Mouse (Mus musculus): ENCODE measurements around the gene Ifnlr1. TPM values are rescaled to one million over a fixed set of nuclear protein-coding genes. Genes with fewer than 3 reads are reported as not detected.

Ifnlr1 gene
- polyA plus RNA-seq, 1 experiment: not detected

DNA sequence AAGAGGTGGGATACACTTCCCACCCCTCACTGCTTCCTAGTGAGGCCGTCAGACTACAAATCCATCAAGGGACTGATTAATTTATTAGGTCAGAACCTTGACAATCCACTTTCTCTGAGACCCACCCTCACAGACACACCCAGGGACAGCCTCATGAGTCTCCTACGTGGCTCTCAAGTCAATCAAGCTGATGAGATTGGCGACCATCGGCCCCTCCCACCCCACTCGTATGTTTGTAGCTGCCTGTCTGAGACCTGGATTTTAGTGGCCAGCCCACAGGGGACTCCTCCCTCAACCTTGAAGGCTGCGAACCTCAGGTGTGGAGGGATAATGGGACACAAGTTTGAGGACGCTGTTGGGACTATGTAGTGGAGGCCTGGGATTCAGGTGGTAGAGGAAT lies 53.1 kb downstream of the Ifnlr1 start:
- Histone ChIP-seq H3K79me2 (ENCODE audit: control insufficient read depth, insufficient read depth) (no peaks in the 10 kb centered on the region), H3K4me2 (ENCODE audit: low read depth) (no peak overlapping the region), H3K36me3 (ENCODE audit: control insufficient read depth, insufficient read depth) (no peaks in the 10 kb centered on the region), H3K4me3 (no peak overlapping the region), H3K27me3 (ENCODE audit: control insufficient read depth, insufficient read depth, insufficient read length) (no peaks in the 10 kb centered on the region), H3ac (ENCODE audit: control insufficient read depth, insufficient read length) (no peak overlapping the region)
- TF ChIP-seq POLR2A (IDR thresholded peaks at IDR 0.05; ENCODE audit: insufficient read length, low read depth) (no peak), MYOG (IDR thresholded peaks at IDR 0.05; ENCODE audit: control insufficient read depth in 1 of 3, insufficient read depth in 1 of 3, insufficient read length in 2 of 3, low read depth in 2 of 3) (no peak), TCF12 (IDR thresholded peaks at IDR 0.05; ENCODE audit: insufficient read depth, poor library complexity, severe bottlenecking) (no peak)

- Histone ChIP-seq H3K27me3 (ENCODE audit: control insufficient read depth, insufficient read depth, insufficient read length) (no peaks in the 10 kb centered on the region), H3K36me3 (ENCODE audit: control insufficient read depth, insufficient read depth) (no peaks in the 10 kb centered on the region), H3K4me2 (ENCODE audit: low read depth) (no peak overlapping the region), H3K79me2 (ENCODE audit: control insufficient read depth, insufficient read depth) (no peaks in the 10 kb centered on the region), H3ac (ENCODE audit: control insufficient read depth, insufficient read length) (no peak overlapping the region), H3K4me3 (no peak overlapping the region)
- TF ChIP-seq SRF (IDR thresholded peaks at IDR 0.05; ENCODE audit: control insufficient read depth, insufficient read length, low read depth) (no peak), E2F4 (IDR thresholded peaks at IDR 0.05; ENCODE audit: insufficient read depth) (no peak), POLR2AphosphoS2 (IDR thresholded peaks at IDR 0.05; ENCODE audit: insufficient read length, low read depth) (no peak), CEBPB (IDR thresholded peaks at IDR 0.05; ENCODE audit: insufficient read depth, poor library complexity, severe bottlenecking) (no peak), USF1 (IDR thresholded peaks at IDR 0.05; ENCODE audit: low read depth) (no peak), TCF12 (IDR thresholded peaks at IDR 0.05; ENCODE audit: insufficient read depth, poor library complexity, severe bottlenecking) (no peak), POLR2A (IDR thresholded peaks at IDR 0.05; ENCODE audit: insufficient read length, low read depth) (no peak), MYOG (IDR thresholded peaks at IDR 0.05; ENCODE audit: control insufficient read depth in 1 of 3, insufficient read depth in 1 of 3, insufficient read length in 2 of 3, low read depth in 2 of 3) (no peak), REST (IDR thresholded peaks at IDR 0.05; ENCODE audit: insufficient read depth, insufficient read length) (no peak), MYOD1 (IDR thresholded peaks at IDR 0.05; ENCODE audit: control insufficient read depth in 1 of 3, insufficient read length in 2 of 3, low read depth in 2 of 3) (no peak), TCF3 (IDR thresholded peaks at IDR 0.05; ENCODE audit: insufficient read length, low read depth) (no peak), MAX (IDR thresholded peaks at IDR 0.05; ENCODE audit: low read depth) (no peak)
These were observed 53.6 kb downstream of the Ifnlr1 start for GRCm38 (mm10) chr4:135739672-135740071.

- H3K36me3 ChIP-seq (ENCODE audit: control insufficient read depth, insufficient read depth): no peaks in the 10 kb centered on the region
- H3K79me2 ChIP-seq (ENCODE audit: control insufficient read depth, insufficient read depth): no peaks in the 10 kb centered on the region
- no peaks in the 10 kb centered on the region for H3K27me3 ChIP-seq (ENCODE audit: control insufficient read depth, insufficient read depth, insufficient read length)
- H3K4me3 ChIP-seq: no peak overlapping the region
- H3ac ChIP-seq (ENCODE audit: control insufficient read depth, insufficient read length): no peak overlapping the region
- no peak overlapping the region for H3K4me2 ChIP-seq (ENCODE audit: low read depth)
- TF ChIP-seq MAX (IDR thresholded peaks at IDR 0.05; ENCODE audit: low read depth) (no peak), USF1 (IDR thresholded peaks at IDR 0.05; ENCODE audit: low read depth) (no peak), SRF (IDR thresholded peaks at IDR 0.05; ENCODE audit: control insufficient read depth, insufficient read length, low read depth) (no peak), TCF12 (IDR thresholded peaks at IDR 0.05; ENCODE audit: insufficient read depth, poor library complexity, severe bottlenecking) (no peak), CEBPB (IDR thresholded peaks at IDR 0.05; ENCODE audit: insufficient read depth, poor library complexity, severe bottlenecking) (no peak), E2F4 (IDR thresholded peaks at IDR 0.05; ENCODE audit: insufficient read depth) (no peak), TCF3 (IDR thresholded peaks at IDR 0.05; ENCODE audit: insufficient read length, low read depth) (no peak), POLR2A (IDR thresholded peaks at IDR 0.05; ENCODE audit: insufficient read length, low read depth) (no peak), MYOG (IDR thresholded peaks at IDR 0.05; ENCODE audit: control insufficient read depth in 1 of 3, insufficient read depth in 1 of 3, insufficient read length in 2 of 3, low read depth in 2 of 3) (no peak), MYOD1 (IDR thresholded peaks at IDR 0.05; ENCODE audit: control insufficient read depth in 1 of 3, insufficient read length in 2 of 3, low read depth in 2 of 3) (no peak), REST (IDR thresholded peaks at IDR 0.05; ENCODE audit: insufficient read depth, insufficient read length) (no peak), POLR2AphosphoS2 (IDR thresholded peaks at IDR 0.05; ENCODE audit: insufficient read length, low read depth) (no peak)
These were observed 57.4 kb downstream of the Ifnlr1 start for GRCm38 (mm10) chr4:135743520-135743919.

GRCm38 (mm10) chr4:135744726-135745448 lies 58.8 kb downstream of the Ifnlr1 start:
- H3K27me3 ChIP-seq (ENCODE audit: control insufficient read depth, insufficient read depth, insufficient read length): no peaks in the 10 kb centered on the region
- no peaks in the 10 kb centered on the region for H3K36me3 ChIP-seq (ENCODE audit: control insufficient read depth, insufficient read depth)
- H3K4me3 ChIP-seq: no peak overlapping the region
- no peak overlapping the region for H3K4me2 ChIP-seq (ENCODE audit: low read depth)
- no peak overlapping the region for H3ac ChIP-seq (ENCODE audit: control insufficient read depth, insufficient read length)
- H3K79me2 ChIP-seq (ENCODE audit: control insufficient read depth, insufficient read depth): no peaks in the 10 kb centered on the region
- TF ChIP-seq CEBPB (IDR thresholded peaks at IDR 0.05; ENCODE audit: insufficient read depth, poor library complexity, severe bottlenecking): no peak
- TF ChIP-seq SRF (IDR thresholded peaks at IDR 0.05; ENCODE audit: control insufficient read depth, insufficient read length, low read depth): no peak

- no peaks in the 10 kb centered on the region for H3K36me3 ChIP-seq (ENCODE audit: control insufficient read depth, insufficient read depth)
- no peak overlapping the region for H3ac ChIP-seq (ENCODE audit: control insufficient read depth, insufficient read length)
- no peak overlapping the region for H3K4me2 ChIP-seq (ENCODE audit: low read depth)
- no peaks in the 10 kb centered on the region for H3K27me3 ChIP-seq (ENCODE audit: control insufficient read depth, insufficient read depth, insufficient read length)
- no peaks in the 10 kb centered on the region for H3K79me2 ChIP-seq (ENCODE audit: control insufficient read depth, insufficient read depth)
- TF ChIP-seq CEBPB (IDR thresholded peaks at IDR 0.05; ENCODE audit: insufficient read depth, poor library complexity, severe bottlenecking) (no peak), MYOG (IDR thresholded peaks at IDR 0.05; ENCODE audit: control insufficient read depth in 1 of 3, insufficient read depth in 1 of 3, insufficient read length in 2 of 3, low read depth in 2 of 3) (no peak), POLR2A (IDR thresholded peaks at IDR 0.05; ENCODE audit: insufficient read length, low read depth) (no peak), MAX (IDR thresholded peaks at IDR 0.05; ENCODE audit: low read depth) (no peak), POLR2AphosphoS2 (IDR thresholded peaks at IDR 0.05; ENCODE audit: insufficient read length, low read depth) (no peak), TCF12 (IDR thresholded peaks at IDR 0.05; ENCODE audit: insufficient read depth, poor library complexity, severe bottlenecking) (no peak), REST (IDR thresholded peaks at IDR 0.05; ENCODE audit: insufficient read depth, insufficient read length) (no peak), SRF (IDR thresholded peaks at IDR 0.05; ENCODE audit: control insufficient read depth, insufficient read length, low read depth) (no peak), MYOD1 (IDR thresholded peaks at IDR 0.05; ENCODE audit: control insufficient read depth in 1 of 3, insufficient read length in 2 of 3, low read depth in 2 of 3) (no peak), E2F4 (IDR thresholded peaks at IDR 0.05; ENCODE audit: insufficient read depth) (no peak), TCF3 (IDR thresholded peaks at IDR 0.05; ENCODE audit: insufficient read length, low read depth) (no peak), USF1 (IDR thresholded peaks at IDR 0.05; ENCODE audit: low read depth) (no peak)
- H3K4me3 ChIP-seq: no peak overlapping the region
These were observed 59.5 kb downstream of the Ifnlr1 start for GRCm38 (mm10) chr4:135745613-135746012.
